Mouse (Mus musculus): ENCODE results near the gene 4930519P11Rik. TPM values are rescaled to one million over a fixed set of nuclear protein-coding genes. Genes with fewer than 3 reads are reported as not detected.

The 4930519P11Rik gene
- polyA plus RNA-seq, 1 experiment from 2014 or later, result 0.19 TPM

DNA sequence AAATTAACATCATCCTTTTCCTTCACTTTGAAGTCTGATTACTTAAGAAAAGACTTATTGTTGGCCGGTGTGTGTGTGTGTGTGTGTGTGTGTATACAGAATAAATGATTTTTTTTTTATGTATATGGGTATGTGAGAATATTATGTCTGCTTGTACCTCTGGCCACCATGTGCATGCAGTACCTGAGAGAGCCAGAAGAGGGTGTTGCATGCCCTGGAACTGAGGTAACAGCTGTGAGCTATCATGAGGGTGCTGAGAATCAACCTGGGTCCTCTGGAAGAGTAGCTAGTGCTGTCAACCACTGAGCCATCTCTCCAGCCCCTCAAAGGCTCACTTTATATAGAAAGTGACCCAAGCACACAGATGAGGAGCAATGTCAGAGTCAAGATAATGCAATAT is 31.8 kb downstream of the 4930519P11Rik start:
- H3K27me3 ChIP-seq (ENCODE audit: control insufficient read depth, insufficient read depth, low read depth, low read length), result no peaks in the 10 kb centered on the region
- no peak overlapping the region for H3K4me2 ChIP-seq (ENCODE audit: low read depth, low read length)
- no peaks in the 10 kb centered on the region for H3K36me3 ChIP-seq (ENCODE audit: control insufficient read depth, insufficient read depth)
- H3K27ac ChIP-seq (ENCODE audit: low read length), result no peak overlapping the region
- H3K4me1 ChIP-seq (ENCODE audit: control insufficient read depth, low read depth, low read length), result peaks cover 12% of the 10 kb centered on the region
- 89% methylated on average over 1 of the region's 1 CpGs for WGBS (ENCODE audit: insufficient replicate concordance)
- no peak overlapping the region for H3K9ac ChIP-seq (ENCODE audit: low read depth, low read length)
- no peaks in the 10 kb centered on the region for H3K9me3 ChIP-seq (replicated peaks; ENCODE audit: control insufficient read depth, low read length)
- no peak for ATAC-seq (ENCODE audit: low read depth)
- no peak overlapping the region for H3K4me3 ChIP-seq (ENCODE audit: low read depth, low read length)

DNA sequence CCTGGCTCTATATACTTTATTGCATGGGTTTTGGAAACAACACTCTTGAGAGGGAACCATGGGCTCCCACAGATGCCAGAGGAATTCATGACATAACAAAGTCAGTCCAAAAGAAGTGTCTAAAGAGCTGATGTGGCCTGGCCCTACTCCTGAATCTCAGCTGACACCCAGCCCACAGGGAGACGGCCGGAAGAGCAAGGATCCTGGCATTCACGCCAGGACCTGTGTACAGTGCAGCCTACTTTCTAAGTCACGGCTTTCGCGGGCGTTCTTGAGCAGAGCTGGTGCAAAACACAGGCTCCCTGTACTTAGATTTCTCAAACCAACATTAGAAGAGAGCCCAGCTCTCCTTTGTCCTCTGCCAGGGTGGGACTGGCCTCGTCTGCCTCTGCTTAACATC is 32.7 kb downstream of the 4930519P11Rik start:
- Histone ChIP-seq H3K4me2 (ENCODE audit: low read depth, low read length) (no peak overlapping the region), H3K27me3 (ENCODE audit: control insufficient read depth, insufficient read depth, low read depth, low read length) (no peaks in the 10 kb centered on the region), H3K9ac (ENCODE audit: low read depth, low read length) (no peak overlapping the region), H3K4me3 (ENCODE audit: low read depth, low read length) (no peak overlapping the region), H3K27ac (ENCODE audit: low read length) (no peak overlapping the region), H3K9me3 (replicated peaks; ENCODE audit: control insufficient read depth, low read length) (no peaks in the 10 kb centered on the region), H3K36me3 (ENCODE audit: control insufficient read depth, insufficient read depth) (no peaks in the 10 kb centered on the region), H3K4me1 (ENCODE audit: control insufficient read depth, low read depth, low read length) (peaks cover 12% of the 10 kb centered on the region)
- 81% methylated on average over 8 of the region's 8 CpGs for WGBS (ENCODE audit: insufficient replicate concordance)
- no peak for ATAC-seq (ENCODE audit: low read depth)

DNA sequence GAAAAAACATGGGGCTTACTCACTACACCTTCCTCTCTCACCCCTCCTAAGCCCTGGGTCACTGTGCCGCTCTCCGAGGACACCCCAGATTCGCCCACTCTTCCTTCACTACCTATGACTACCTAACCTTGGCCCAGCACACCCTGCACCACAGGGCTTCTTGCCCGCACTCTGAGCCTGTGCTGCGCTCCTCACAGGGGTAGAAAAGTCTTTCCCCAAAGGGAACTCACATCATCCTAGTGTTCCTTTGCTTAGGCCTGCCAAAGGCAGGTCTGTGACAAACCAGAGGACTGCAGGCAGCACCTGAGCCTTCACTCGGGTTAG is 35.5 kb downstream of the 4930519P11Rik start:
- no peak for ATAC-seq (ENCODE audit: low read depth)
- Histone ChIP-seq H3K4me1 (ENCODE audit: control insufficient read depth, low read depth, low read length) (no peaks in the 10 kb centered on the region), H3K27ac (ENCODE audit: low read length) (no peak overlapping the region), H3K36me3 (ENCODE audit: control insufficient read depth, insufficient read depth) (no peaks in the 10 kb centered on the region), H3K4me2 (ENCODE audit: low read depth, low read length) (no peak overlapping the region), H3K4me3 (ENCODE audit: low read depth, low read length) (no peak overlapping the region), H3K27me3 (ENCODE audit: control insufficient read depth, insufficient read depth, low read depth, low read length) (no peaks in the 10 kb centered on the region), H3K9me3 (replicated peaks; ENCODE audit: control insufficient read depth, low read length) (no peaks in the 10 kb centered on the region), H3K9ac (ENCODE audit: low read depth, low read length) (no peak overlapping the region)
- whole genome bisulfite sequencing (ENCODE audit: insufficient replicate concordance), result 82% methylated on average over 6 of the region's 6 CpGs

DNA sequence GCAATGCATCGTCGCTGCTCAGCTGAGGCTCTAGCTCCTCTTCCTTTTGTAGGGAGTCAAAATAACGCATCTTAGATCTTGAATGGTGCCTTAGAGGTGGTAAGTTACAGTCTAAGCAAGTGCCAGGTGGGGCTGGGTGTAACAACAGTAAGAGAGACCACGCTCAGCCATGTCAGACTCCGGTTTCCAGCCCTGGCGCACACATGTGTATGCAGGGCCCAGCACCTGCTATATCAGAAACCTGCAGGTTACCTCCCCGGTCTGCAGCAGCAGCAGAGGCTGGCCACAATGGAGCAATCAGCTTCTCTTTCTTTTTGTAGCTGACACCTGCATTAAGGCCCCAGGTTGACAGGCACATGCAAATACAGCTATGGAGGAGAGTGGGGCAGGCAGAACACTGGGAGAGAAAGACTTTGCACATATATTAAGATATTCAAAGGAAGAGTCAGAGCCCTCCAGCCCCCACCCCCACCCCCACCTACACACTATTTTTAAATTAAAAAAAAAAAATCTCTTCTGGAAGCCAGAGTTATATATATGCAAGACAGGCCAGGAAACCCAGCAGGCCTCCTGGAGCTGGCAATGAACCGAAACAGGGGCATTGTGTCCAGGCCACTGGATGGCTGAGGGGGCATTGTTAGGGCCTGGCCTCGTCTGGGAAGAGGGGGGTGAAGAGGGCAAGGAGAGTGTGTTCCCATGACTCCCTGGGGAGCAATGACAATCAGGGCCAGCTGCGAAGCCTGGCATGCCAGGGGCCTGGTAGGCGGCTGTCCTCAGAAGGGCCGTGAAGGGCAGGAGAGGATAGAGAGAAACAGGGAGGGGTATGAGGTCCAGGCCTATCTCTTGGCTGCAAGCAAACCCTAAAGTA is 36.1 kb downstream of the 4930519P11Rik start:
- Histone ChIP-seq H3K4me2 (ENCODE audit: low read depth, low read length) (no peak overlapping the region), H3K27me3 (ENCODE audit: control insufficient read depth, insufficient read depth, low read depth, low read length) (no peaks in the 10 kb centered on the region), H3K4me1 (ENCODE audit: control insufficient read depth, low read depth, low read length) (no peaks in the 10 kb centered on the region), H3K4me3 (ENCODE audit: low read depth, low read length) (no peak overlapping the region), H3K36me3 (ENCODE audit: control insufficient read depth, insufficient read depth) (no peaks in the 10 kb centered on the region), H3K9me3 (replicated peaks; ENCODE audit: control insufficient read depth, low read length) (no peaks in the 10 kb centered on the region), H3K9ac (ENCODE audit: low read depth, low read length) (no peak overlapping the region), H3K27ac (ENCODE audit: low read length) (no peak overlapping the region)
- WGBS (ENCODE audit: insufficient replicate concordance), result 62% methylated on average over 12 of the region's 12 CpGs
- ATAC-seq (ENCODE audit: low read depth), result no peak

DNA sequence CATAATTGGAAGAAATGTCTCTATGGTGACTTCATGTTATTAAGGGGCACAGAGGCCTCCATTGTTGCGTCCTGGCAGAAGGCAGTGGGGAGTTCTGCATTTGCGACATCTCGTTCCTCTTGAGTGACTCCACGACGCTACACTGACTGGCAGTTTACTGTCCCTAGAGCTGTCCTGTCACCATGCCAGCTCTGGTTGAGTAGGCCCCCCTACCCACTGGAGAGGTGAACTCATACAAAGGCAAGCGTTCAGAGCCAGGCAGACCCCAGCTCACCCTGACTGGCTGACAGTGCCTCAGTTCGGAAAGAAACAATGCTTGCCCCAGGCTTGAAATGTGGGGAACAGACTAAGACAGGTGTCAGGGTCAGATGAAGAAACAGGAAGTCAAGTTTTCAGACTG is 39.0 kb downstream of the 4930519P11Rik start:
- no peaks in the 10 kb centered on the region for H3K9me3 ChIP-seq (replicated peaks; ENCODE audit: control insufficient read depth, low read length)
- H3K36me3 ChIP-seq (ENCODE audit: control insufficient read depth, insufficient read depth), result no peaks in the 10 kb centered on the region
- no peak for ATAC-seq (ENCODE audit: low read depth)
- peak overlapping the region; percentile 40; the same call in 1 of the 2 replicates for H3K27ac ChIP-seq (ENCODE audit: low read length)
- H3K9ac ChIP-seq (ENCODE audit: low read depth, low read length), result no peak overlapping the region
- no peaks in the 10 kb centered on the region for H3K27me3 ChIP-seq (ENCODE audit: control insufficient read depth, insufficient read depth, low read depth, low read length)
- no peak overlapping the region for H3K4me3 ChIP-seq (ENCODE audit: low read depth, low read length)
- peaks cover 14% of the 10 kb centered on the region for H3K4me1 ChIP-seq (ENCODE audit: control insufficient read depth, low read depth, low read length)
- WGBS (ENCODE audit: insufficient replicate concordance), result 52% methylated on average over 7 of the region's 7 CpGs
- H3K4me2 ChIP-seq (ENCODE audit: low read depth, low read length), result no peak overlapping the region

DNA sequence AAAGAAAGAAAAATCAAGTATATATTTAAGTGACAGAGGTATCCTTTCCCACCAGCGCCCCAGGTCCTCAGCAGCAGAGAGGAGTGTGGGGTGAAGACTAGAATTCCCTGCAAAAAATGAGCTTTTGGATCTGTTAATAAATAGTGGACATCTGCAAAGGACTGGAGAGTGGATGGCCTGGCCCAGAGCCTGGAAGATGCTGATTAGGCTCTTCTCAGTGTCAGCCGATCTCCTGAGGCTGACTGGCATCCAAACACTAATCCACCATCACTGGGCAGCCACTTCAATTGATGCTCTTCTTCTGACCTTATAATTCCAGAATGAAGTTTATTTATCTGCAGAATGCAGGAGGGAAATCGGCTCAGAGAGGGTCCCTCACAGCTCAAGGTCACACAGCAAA is 40.2 kb downstream of the 4930519P11Rik start:
- H3K27me3 ChIP-seq (ENCODE audit: control insufficient read depth, insufficient read depth, low read depth, low read length), result no peaks in the 10 kb centered on the region
- WGBS (ENCODE audit: insufficient replicate concordance), result 78% methylated on average over 3 of the region's 3 CpGs
- no peak overlapping the region for H3K4me3 ChIP-seq (ENCODE audit: low read depth, low read length)

DNA sequence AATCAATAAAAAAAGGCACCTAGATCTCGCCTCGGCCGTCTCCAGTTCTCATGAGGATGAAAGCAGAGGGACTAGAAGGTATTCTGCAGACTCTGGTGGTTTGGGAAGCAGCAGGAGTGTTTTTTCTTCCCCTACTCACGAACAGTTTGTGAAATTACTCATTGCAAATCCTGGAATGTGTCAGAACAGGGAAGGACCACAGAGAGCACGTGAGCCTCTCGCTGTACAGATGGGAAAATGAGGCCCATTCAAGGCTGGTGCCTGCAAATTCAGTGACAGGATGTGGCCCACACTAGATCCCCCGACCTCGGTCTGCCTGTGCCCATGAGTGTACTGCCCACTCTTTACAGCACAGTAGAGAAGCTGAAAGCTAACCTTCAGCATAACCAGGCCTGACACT is 41.3 kb downstream of the 4930519P11Rik start:
- no peaks in the 10 kb centered on the region for H3K36me3 ChIP-seq (ENCODE audit: control insufficient read depth, insufficient read depth)
- H3K4me3 ChIP-seq (ENCODE audit: low read depth, low read length), result no peak overlapping the region
- no peak overlapping the region for H3K4me2 ChIP-seq (ENCODE audit: low read depth, low read length)
- 66% methylated on average over 8 of the region's 8 CpGs for WGBS (ENCODE audit: insufficient replicate concordance)
- H3K9me3 ChIP-seq (replicated peaks; ENCODE audit: control insufficient read depth, low read length), result no peaks in the 10 kb centered on the region
- ATAC-seq (ENCODE audit: low read depth), result no peak
- H3K4me1 ChIP-seq (ENCODE audit: control insufficient read depth, low read depth, low read length), result peaks cover 32% of the 10 kb centered on the region
- H3K27ac ChIP-seq (ENCODE audit: low read length), result no peak overlapping the region
- H3K27me3 ChIP-seq (ENCODE audit: control insufficient read depth, insufficient read depth, low read depth, low read length), result no peaks in the 10 kb centered on the region
- no peak overlapping the region for H3K9ac ChIP-seq (ENCODE audit: low read depth, low read length)

More for the DNA sequence above, 40.2 kb downstream of the 4930519P11Rik start:
- Histone ChIP-seq H3K4me1 (ENCODE audit: control insufficient read depth, low read depth, low read length) (peaks cover 23% of the 10 kb centered on the region), H3K4me2 (ENCODE audit: low read depth, low read length) (no peak overlapping the region), H3K27ac (ENCODE audit: low read length) (no peak overlapping the region), H3K36me3 (ENCODE audit: control insufficient read depth, insufficient read depth) (no peaks in the 10 kb centered on the region), H3K9ac (ENCODE audit: low read depth, low read length) (no peak overlapping the region), H3K9me3 (replicated peaks; ENCODE audit: control insufficient read depth, low read length) (no peaks in the 10 kb centered on the region)
- no peak for ATAC-seq (ENCODE audit: low read depth)

DNA sequence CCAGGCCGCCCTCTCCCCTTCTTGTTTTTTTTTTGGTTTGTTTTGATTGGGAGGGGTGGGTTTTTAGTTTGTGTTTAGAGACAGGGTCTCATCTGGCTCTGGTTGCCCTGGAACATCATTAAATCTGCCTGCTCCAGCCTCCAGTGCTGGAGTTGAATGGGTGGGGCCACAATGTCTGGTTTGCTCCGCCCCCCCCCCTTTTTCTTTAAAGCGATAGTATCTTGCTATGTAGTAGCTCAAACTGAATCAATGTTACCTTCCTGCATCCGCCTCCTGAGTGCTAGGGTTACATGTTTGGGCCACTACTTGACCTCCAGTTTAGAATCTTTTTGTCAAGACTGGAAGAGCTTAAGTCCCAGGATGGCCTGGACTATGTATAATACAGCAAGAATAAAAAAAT is 42.0 kb downstream of the 4930519P11Rik start:
- Histone ChIP-seq H3K9ac (ENCODE audit: low read depth, low read length) (no peak overlapping the region), H3K4me2 (ENCODE audit: low read depth, low read length) (no peak overlapping the region), H3K27ac (ENCODE audit: low read length) (no peak overlapping the region), H3K4me1 (ENCODE audit: control insufficient read depth, low read depth, low read length) (peaks cover 36% of the 10 kb centered on the region), H3K27me3 (ENCODE audit: control insufficient read depth, insufficient read depth, low read depth, low read length) (no peaks in the 10 kb centered on the region), H3K9me3 (replicated peaks; ENCODE audit: control insufficient read depth, low read length) (no peaks in the 10 kb centered on the region), H3K4me3 (ENCODE audit: low read depth, low read length) (no peak overlapping the region), H3K36me3 (ENCODE audit: control insufficient read depth, insufficient read depth) (no peaks in the 10 kb centered on the region)
- no peak for ATAC-seq (ENCODE audit: low read depth)
- 47% methylated on average over 4 of the region's 4 CpGs for WGBS (ENCODE audit: insufficient replicate concordance)

DNA sequence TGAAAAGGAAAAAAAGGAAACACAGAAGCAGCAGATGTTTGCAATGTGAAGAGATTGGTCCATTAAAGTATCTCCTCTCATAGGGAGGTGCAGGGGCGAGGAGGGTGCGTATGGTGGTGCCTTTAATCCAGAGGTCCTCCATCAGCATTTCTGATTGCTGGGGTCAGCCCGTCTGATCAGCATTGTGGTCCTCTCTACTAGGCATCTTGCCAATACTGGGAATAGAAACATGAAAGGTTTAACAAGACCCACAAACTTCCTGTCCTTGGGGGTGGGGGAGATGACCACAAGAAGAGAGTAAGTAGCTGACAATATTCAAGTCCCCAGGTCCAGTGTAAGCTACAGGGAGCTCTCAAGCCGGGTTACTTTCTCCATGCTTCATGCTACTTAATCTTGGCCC is 42.6 kb downstream of the 4930519P11Rik start:
- Histone ChIP-seq H3K27me3 (ENCODE audit: control insufficient read depth, insufficient read depth, low read depth, low read length) (no peaks in the 10 kb centered on the region), H3K4me1 (ENCODE audit: control insufficient read depth, low read depth, low read length) (peaks cover 42% of the 10 kb centered on the region), H3K9me3 (replicated peaks; ENCODE audit: control insufficient read depth, low read length) (no peaks in the 10 kb centered on the region), H3K9ac (ENCODE audit: low read depth, low read length) (0 out of 2 replicates have a peak overlapping the region, but pooled peaks have one; percentile 17), H3K4me2 (ENCODE audit: low read depth, low read length) (peak overlapping the region; percentile 79), H3K27ac (ENCODE audit: low read length) (peak overlapping the region; percentile 57; the same call in 1 of the 2 replicates), H3K4me3 (ENCODE audit: low read depth, low read length) (peak overlapping the region; percentile 79), H3K36me3 (ENCODE audit: control insufficient read depth, insufficient read depth) (no peaks in the 10 kb centered on the region; the same call in 1 of the 2 replicates)
- ATAC-seq (ENCODE audit: low read depth), result no peak
- WGBS (ENCODE audit: insufficient replicate concordance), result 46% methylated on average over 4 of the region's 4 CpGs
